Comparison of ENCODE assay signal across 18 mouse cellular contexts in genomic region chr3:147019506-147019905, GRCm38 (mm10).
DNase-seq lines count a peak whose midpoint lies in the region; ATAC-seq and TF ChIP-seq lines count a peak whose summit lies in the region.
"Had no signal": no experiment of that assay in that cellular context is flagged by ENCODE, and none has a peak within 500 bp of the region (broad histone marks: within the 10 kb centered on the region; RNA-seq: fewer than 3 reads in every experiment).

No protein-coding gene starts in this region.

- no peak for DNase-seq in frontal cortex, postnatal 10 days (ENCODE audit: low spot score in 2 of 2)
- DNase-seq in brain, embryonic 14.5 days (ENCODE audit: low read depth), result peak; percentile 1
- peak; percentile 56 for DNase-seq in embryonic facial prominence, embryonic 14.5 days (ENCODE audit: low spot score)
- DNase-seq: adrenal gland, adult 2 months; adrenal gland, postnatal 10 days; adrenal gland, postnatal 25 days; cerebellum, adult 11-12 months; cerebellum, adult 2 months; cerebellum, adult 9-10 months; cerebellum, postnatal 10 days; cerebellum, postnatal 25 days; forebrain, postnatal 0 days had no signal

- H3K36me3 ChIP-seq in embryonic facial prominence, embryonic 14.5 days (ENCODE audit: control insufficient read depth, insufficient read depth, low read length), result no peaks in the 10 kb centered on the region
- H3K36me3 ChIP-seq: embryonic facial prominence, embryonic 15.5 days; forebrain, embryonic 15.5 days had no signal

- ATAC-seq in frontal cortex, adult (ENCODE audit: low TSS enrichment), result peak; percentile 72; the same call in 1 of the 2 replicates
- ATAC-seq in embryonic facial prominence, embryonic 14.5 days (ENCODE audit: low read depth), result no peak
- ATAC-seq in erythroid progenitor cell, adult 5-6 weeks (replicated peaks; ENCODE audit: low FRiP score, poor library complexity, severe bottlenecking), result no peak
- ATAC-seq: forebrain, embryonic 13.5 days; forebrain, embryonic 15.5 days; forebrain, postnatal 0 days had no signal

- no peak overlapping the region for H3K9ac ChIP-seq in embryonic facial prominence, embryonic 14.5 days (ENCODE audit: low read depth, low read length)
- H3K9ac ChIP-seq: embryonic facial prominence, embryonic 15.5 days; forebrain, embryonic 13.5 days; forebrain, embryonic 15.5 days; forebrain, postnatal 0 days had no signal

- no peaks in the 10 kb centered on the region for H3K9me3 ChIP-seq in embryonic facial prominence, embryonic 14.5 days (ENCODE audit: control insufficient read depth, low read length)
- H3K9me3 ChIP-seq: embryonic facial prominence, embryonic 15.5 days; forebrain, embryonic 13.5 days; forebrain, embryonic 15.5 days had no signal

- H3K4me3 ChIP-seq in embryonic facial prominence, embryonic 14.5 days (ENCODE audit: low read depth, low read length), result no peak overlapping the region
- H3K4me3 ChIP-seq: embryonic facial prominence, embryonic 15.5 days; erythroblast, embryonic 14.5 days; forebrain, embryonic 13.5 days; forebrain, embryonic 15.5 days had no signal

- H3K4me1 ChIP-seq in embryonic facial prominence, embryonic 14.5 days (ENCODE audit: control insufficient read depth, insufficient read depth, low read length), result no peaks in the 10 kb centered on the region
- H3K4me1 ChIP-seq: embryonic facial prominence, embryonic 15.5 days; forebrain, embryonic 13.5 days; forebrain, embryonic 15.5 days had no signal

- no peak for TF ChIP-seq CTCF in brain, embryonic 14.5 days (IDR thresholded peaks at IDR 0.05; ENCODE audit: borderline replicate concordance, extremely low read depth, insufficient read depth, insufficient read length)

- no peaks in the 10 kb centered on the region for H3K27me3 ChIP-seq in embryonic facial prominence, embryonic 14.5 days (replicated peaks; ENCODE audit: control insufficient read depth, insufficient read depth, low read length)
- H3K27me3 ChIP-seq: embryonic facial prominence, embryonic 15.5 days; forebrain, embryonic 13.5 days; forebrain, embryonic 15.5 days had no signal

- H3K27ac ChIP-seq in embryonic facial prominence, embryonic 14.5 days (replicated peaks; ENCODE audit: low read depth, low read length), result no peak overlapping the region
- H3K27ac ChIP-seq: embryonic facial prominence, embryonic 15.5 days; forebrain, embryonic 13.5 days; forebrain, embryonic 15.5 days had no signal

- no peak for TF ChIP-seq POLR2A in brain, embryonic 14.5 days (IDR thresholded peaks at IDR 0.05; ENCODE audit: borderline replicate concordance, extremely low read depth, insufficient read depth, insufficient read length, poor library complexity, severe bottlenecking)

- no peak overlapping the region for H3K4me2 ChIP-seq in embryonic facial prominence, embryonic 14.5 days (ENCODE audit: low read depth, low read length)
- H3K4me2 ChIP-seq: embryonic facial prominence, embryonic 15.5 days; forebrain, embryonic 13.5 days; forebrain, embryonic 15.5 days had no signal

- WGBS in embryonic facial prominence, embryonic 14.5 days, result 33% methylated on average over 5 of the region's 5 CpGs

Comparison
In these comparisons a context has a peak if more than half of its experiments do, and no peak if none do; other contexts are left out.
1. DNase-seq: peak in brain, embryonic 14.5 days (single experiment) and embryonic facial prominence, embryonic 14.5 days (single experiment); none in frontal cortex, postnatal 10 days (0 of 2).